Mouse (Mus musculus): Measurements from ENCODE around the gene Rps10. TPM values are rescaled to one million over a fixed set of nuclear protein-coding genes. Genes with fewer than 3 reads are reported as not detected.
A peak's percentile ranks its signal among the peaks of the same experiment; 100 is the strongest.

The Rps10 gene
- total RNA-seq, 2 experiments from 2014 or later = 495 to 504 TPM

- no peak overlapping the region for H3K4me3 ChIP-seq
- H3K27ac ChIP-seq = peak overlapping the region; percentile 62; the same call in 1 of the 2 replicates
Observed at GRCm38 (mm10) chr17:27596376-27597190, 39.9 kb downstream of the Rps10 start.

GRCm38 (mm10) chr17:27595659-27596375 lies 40.7 kb downstream of the Rps10 start:
- Histone ChIP-seq H3K4me3 (no peak overlapping the region), H3K27ac (peak overlapping the region; percentile 62)
- TF ChIP-seq CTCF (conservative IDR thresholded peaks at IDR 0.05) = peak; percentile 62
- no peak for DNase-seq (ENCODE audit: low spot score in 2 of 2)

More at GRCm38 (mm10) chr17:27596376-27597190, 39.9 kb downstream of the Rps10 start:
- no peak for DNase-seq (ENCODE audit: low spot score in 2 of 2)
- no peak for TF ChIP-seq CTCF (conservative IDR thresholded peaks at IDR 0.05)

- no peak for DNase-seq (ENCODE audit: low spot score in 2 of 2)
- 0 out of 2 replicates have a peak overlapping the region, but pooled peaks have one; percentile 1 for H3K27ac ChIP-seq
- no peak overlapping the region for H3K4me3 ChIP-seq
- no peak; the same call in 1 of the 2 replicates for TF ChIP-seq CTCF (conservative IDR thresholded peaks at IDR 0.05)
Observed at GRCm38 (mm10) chr17:27592565-27592910, 43.9 kb downstream of the Rps10 start.

GRCm38 (mm10) chr17:27591826-27592564 lies 44.5 kb downstream of the Rps10 start:
- DNase-seq (ENCODE audit: low spot score in 2 of 2) = no peak
- H3K4me3 ChIP-seq = no peak overlapping the region
- H3K27ac ChIP-seq = peak overlapping the region; percentile 51; the same call in 1 of the 2 replicates
- peak; percentile 59 for TF ChIP-seq CTCF (conservative IDR thresholded peaks at IDR 0.05)

- TF ChIP-seq CTCF (conservative IDR thresholded peaks at IDR 0.05) = no peak
- H3K27ac ChIP-seq = peak overlapping the region; percentile 76
- no peak overlapping the region for H3K4me3 ChIP-seq
- no peak for DNase-seq (ENCODE audit: low spot score in 2 of 2)
Observed at GRCm38 (mm10) chr17:27588231-27588630, 48.2 kb downstream of the Rps10 start.

GRCm38 (mm10) chr17:27587252-27587651 lies 49.2 kb downstream of the Rps10 start:
- H3K4me3 ChIP-seq = no peak overlapping the region
- H3K27ac ChIP-seq = peak overlapping the region; percentile 76
- no peak for TF ChIP-seq CTCF (conservative IDR thresholded peaks at IDR 0.05)
- no peak for DNase-seq (ENCODE audit: low spot score in 2 of 2)

- Histone ChIP-seq H3K4me3 (no peak overlapping the region), H3K27ac (peak overlapping the region; percentile 76)
- no peak for TF ChIP-seq CTCF (conservative IDR thresholded peaks at IDR 0.05)
- DNase-seq (ENCODE audit: low spot score in 2 of 2) = no peak
Observed at GRCm38 (mm10) chr17:27586661-27587060, 49.8 kb downstream of the Rps10 start.

- no peak for TF ChIP-seq CTCF (conservative IDR thresholded peaks at IDR 0.05)
- DNase-seq (ENCODE audit: low spot score in 2 of 2) = no peak
Observed at GRCm38 (mm10) chr17:27583185-27583894, 53.1 kb downstream of the Rps10 start.

More at GRCm38 (mm10) chr17:27583185-27583894, 53.1 kb downstream of the Rps10 start:
- Histone ChIP-seq H3K27ac (no peak overlapping the region), H3K4me3 (no peak overlapping the region)

Other genes with a start within 250 kb of the Rps10 start
- 1 to 10 TPM; 7.9 to 9.6 TPM for gene Grm4, start 115.3 kb downstream of the Rps10 start, total RNA-seq (2021)
- gene Hmga1, start 80.2 kb downstream of the Rps10 start, total RNA-seq (2021) = 10 to 100 TPM; 30.5 to 38.2 TPM
- 10 to 100 TPM; 61.6 to 66.1 TPM for gene AI413582, start 70.9 kb downstream of the Rps10 start, total RNA-seq (2021)
- 100 to 1,000 TPM; 462 to 510 TPM for gene Nudt3, start 13.2 kb downstream of the Rps10 start, total RNA-seq (2021)
- gene RPS10-NUDT3, start 1.4 kb downstream of the Rps10 start, total RNA-seq (2021) = not detected
- 100 to 1,000 TPM; 321 to 335 TPM for gene Pacsin1, start 18.8 kb upstream of the Rps10 start, total RNA-seq (2021)
- gene Spdef, start 92.3 kb upstream of the Rps10 start, total RNA-seq (2021) = under 1 TPM; 0.59 to 0.61 TPM
- 100 to 1,000 TPM; 192 to 197 TPM for gene D17Wsu92e, start 184.0 kb upstream of the Rps10 start, total RNA-seq (2021)
- gene Snrpc, start 201.5 kb upstream of the Rps10 start, total RNA-seq (2021) = 10 to 100 TPM; 46.7 to 51.1 TPM
- 10 to 100 TPM; 13.5 to 13.9 TPM for gene Uhrf1bp1, start 219.8 kb upstream of the Rps10 start, total RNA-seq (2021)

All from layer of hippocampus, adult 2 months (tissue).